Mouse (Mus musculus) heart, adult 8-10 months (tissue): ENCODE results near the gene Trim12c. TPM values are rescaled to one million over a fixed set of nuclear protein-coding genes. Genes with fewer than 3 reads are reported as not detected.

Source experiments
- total RNA-seq, 4 experiments: library from RNA; stranded (reverse); gene quantifications; 2 replicates each; pipeline ENCODE4 v1.2.4; 2022

The Trim12c gene
- total RNA-seq, 4 experiments from 2014 or later = 3.6 to 5.8 (median 5.0) TPM

Other genes with a start within 250 kb of the Trim12c start
- gene Olfr646, start 248.5 kb downstream of the Trim12c start, total RNA-seq = not detected
- not detected for gene Ubqln5, start 223.5 kb downstream of the Trim12c start, total RNA-seq
- gene Olfr643, start 216.0 kb downstream of the Trim12c start, total RNA-seq = not detected
- gene Ubqln3, start 210.1 kb downstream of the Trim12c start, total RNA-seq = not detected
- not detected for gene Ubqlnl, start 202.8 kb downstream of the Trim12c start, total RNA-seq
- gene Olfm5, start 188.5 kb downstream of the Trim12c start, total RNA-seq = not detected
- gene Olfr648, start 170.0 kb downstream of the Trim12c start, total RNA-seq = not detected
- gene Olfr649, start 157.4 kb downstream of the Trim12c start, total RNA-seq = not detected
- gene Trim6, start 134.6 kb downstream of the Trim12c start, total RNA-seq = under 1 TPM; 0.14 to 0.34 (median 0.18) TPM
- gene Trim34a, start 108.9 kb downstream of the Trim12c start, total RNA-seq = 1 to 10 TPM; 2.9 to 3.6 (median 3.4) TPM
- gene Trim5, start 65.3 kb downstream of the Trim12c start, total RNA-seq = 1 to 10 TPM; 1.3 to 2.8 (median 1.6) TPM
- gene Trim12a, start 37.9 kb downstream of the Trim12c start, total RNA-seq = 1 to 10 TPM; 4.7 to 9.6 (median 6.1) TPM
- gene Trim34b, start 23.9 kb downstream of the Trim12c start, total RNA-seq = under 1 TPM in 2 of 4 experiments, not detected in 2; 0.16 to 0.17 TPM
- under 1 TPM in 1 of 4 experiments, not detected in 3; 0.23 TPM for gene Trim30b, start 16.5 kb upstream of the Trim12c start, total RNA-seq
- gene Trim30c, start 47.5 kb upstream of the Trim12c start, total RNA-seq = under 1 TPM in 1 of 4 experiments, not detected in 3; 0.34 TPM
- 1 to 10 TPM; 3.4 to 4.2 (median 3.5) TPM for gene Trim30a, start 111.8 kb upstream of the Trim12c start, total RNA-seq
- 1 to 10 TPM in 1 of 4 experiments, under 1 TPM in 3; 0.65 to 1.1 (median 0.75) TPM for gene Trim30d, start 154.5 kb upstream of the Trim12c start, total RNA-seq
- gene Olfr651, start 196.8 kb upstream of the Trim12c start, total RNA-seq = not detected
- gene Olfr652, start 207.5 kb upstream of the Trim12c start, total RNA-seq = not detected
- not detected for gene Olfr653, start 224.0 kb upstream of the Trim12c start, total RNA-seq
- not detected for gene Olfr654, start 233.7 kb upstream of the Trim12c start, total RNA-seq
- gene Olfr655, start 248.4 kb upstream of the Trim12c start, total RNA-seq = not detected